Mouse (Mus musculus) spleen, postnatal 14 days (tissue): Measurements from ENCODE around the gene Syngr3.
"Not testable (repeated sequence)": the region's sequence is repeated elsewhere in the genome, so short reads cannot be mapped to it uniquely, and the experiment has no call there.

Experiments
- DNase-seq, 2 experiments: peaks; one replicate each; pipeline ENCODE4 v3.0.0; 2021 to 2022; ENCODE audit warnings: low spot score in 2 of 2

Syngr3 gene

GRCm38 (mm10) chr17:24719494-24720222 lies 29.9 kb upstream of the Syngr3 start:
- peak; percentile 94 to 96 for DNase-seq

- DNase-seq = not testable (repeated sequence)
Observed at GRCm38 (mm10) chr17:24718938-24719337, 29.2 kb upstream of the Syngr3 start.

DNA sequence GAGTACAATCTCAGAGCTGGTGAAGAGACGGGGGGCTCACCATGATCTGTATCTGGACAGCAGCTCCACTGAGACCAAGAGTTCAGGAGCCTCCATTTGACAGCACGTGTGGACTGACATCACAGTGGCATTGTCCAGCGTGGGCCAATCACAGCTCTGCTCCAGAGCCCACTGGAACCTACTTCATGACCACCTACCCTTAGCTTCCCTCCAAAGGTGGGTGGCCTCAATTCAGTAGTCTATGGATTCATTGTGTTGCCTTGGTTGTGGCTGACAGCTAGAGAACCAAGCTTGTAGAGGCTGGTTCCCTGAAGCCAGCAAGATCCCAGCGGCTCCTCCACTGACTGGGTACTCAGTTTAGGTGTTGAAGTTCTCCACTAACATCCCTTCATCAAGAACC lies 28.2 kb upstream of the Syngr3 start, which contains the start of the genes Rnf151 and Rps2:
TSS of gene Rnf151 (minus strand) at position 121 of the 400 bp plus-strand sequence.
TSS of gene Rps2 (plus strand) at position 174 of the 400 bp plus-strand sequence.
- DNase-seq = no peak

- no peak for DNase-seq
Observed at GRCm38 (mm10) chr17:24716166-24716682, 26.5 kb upstream of the Syngr3 start.

DNA sequence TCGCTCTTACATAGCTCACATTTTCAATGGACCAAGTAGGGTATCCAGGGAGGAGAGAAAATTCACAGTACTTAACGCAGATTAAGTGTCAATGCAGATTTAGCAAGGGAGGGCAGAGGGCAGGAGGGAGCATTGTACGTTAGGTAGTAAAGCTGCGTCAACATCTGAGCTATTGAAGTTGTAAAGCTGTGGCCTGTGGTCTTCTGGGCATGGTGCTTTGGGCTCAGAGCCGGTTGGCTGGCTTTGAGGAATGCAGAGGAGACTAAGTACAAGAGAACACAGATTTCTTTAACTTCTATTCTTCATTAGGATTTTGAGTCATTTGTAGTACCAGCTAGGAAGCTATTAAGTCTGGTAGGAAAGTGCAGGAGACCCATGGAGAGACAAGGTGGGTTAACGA lies 25.8 kb upstream of the Syngr3 start:
- DNase-seq = no peak

DNA sequence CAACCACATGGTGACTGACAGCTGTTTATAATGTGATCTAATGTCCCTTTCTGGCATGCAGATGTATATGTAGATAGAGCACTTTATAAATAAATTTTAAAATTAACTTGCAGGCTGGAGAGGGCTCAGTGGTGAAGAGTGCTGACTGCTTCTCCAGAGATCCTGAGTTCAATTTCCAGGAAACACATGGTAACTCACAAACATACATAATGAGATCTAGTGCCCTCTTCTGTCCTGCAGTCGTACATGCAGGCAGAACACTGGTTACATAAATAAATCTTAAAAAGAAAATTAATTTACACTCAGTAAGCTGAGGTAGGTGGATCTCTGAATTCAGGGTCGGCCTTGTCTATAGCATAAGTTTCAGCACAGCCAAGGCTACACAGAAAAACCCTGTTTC lies 18.9 kb upstream of the Syngr3 start:
- no peak for DNase-seq

GRCm38 (mm10) chr17:24707801-24708425 lies 18.2 kb upstream of the Syngr3 start:
- no peak for DNase-seq

DNA sequence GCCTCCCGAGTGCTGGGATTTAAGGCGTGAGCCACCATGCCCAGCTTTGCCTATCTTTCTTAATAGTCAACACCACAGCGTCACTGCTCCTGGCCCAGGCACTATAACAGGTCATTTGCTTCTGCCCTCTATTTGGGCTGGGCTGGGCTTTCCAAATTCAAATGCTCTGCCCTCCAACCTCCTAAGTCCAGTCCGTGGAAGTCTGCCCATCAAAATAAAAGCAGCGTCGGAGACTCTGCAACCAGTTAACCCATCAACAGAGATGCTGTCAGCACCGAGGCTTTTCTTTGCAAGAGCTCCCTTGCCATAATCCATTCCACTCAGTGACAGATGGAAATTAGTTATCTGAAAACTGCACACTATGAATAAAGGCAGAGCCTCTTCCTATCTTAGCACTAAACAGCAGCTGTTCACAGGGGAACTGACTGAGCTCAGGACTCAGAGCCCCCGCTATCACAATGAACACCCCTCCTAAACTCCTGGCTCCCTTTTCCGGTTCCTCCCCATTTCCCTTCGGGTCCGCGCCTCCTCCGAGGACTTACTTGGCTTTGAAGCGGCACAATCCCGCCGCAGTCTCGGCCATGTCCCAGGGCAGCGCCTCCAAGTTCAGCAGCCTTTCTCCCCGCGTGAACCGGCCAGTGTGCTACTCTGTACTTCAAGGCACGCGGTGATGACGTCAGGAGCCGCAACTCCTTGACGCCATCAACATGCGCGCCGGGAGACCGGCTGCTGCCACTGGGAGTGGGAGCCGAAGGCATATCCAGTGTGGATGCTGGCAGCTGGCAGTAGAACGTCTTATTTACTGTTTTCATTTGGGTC lies 17.4 kb upstream of the Syngr3 start, which contains the start of gene Tbl3:
TSS of gene Tbl3 (minus strand) at position 679 of the 819 bp plus-strand sequence.
- DNase-seq = peak; percentile 78 to 92

DNA sequence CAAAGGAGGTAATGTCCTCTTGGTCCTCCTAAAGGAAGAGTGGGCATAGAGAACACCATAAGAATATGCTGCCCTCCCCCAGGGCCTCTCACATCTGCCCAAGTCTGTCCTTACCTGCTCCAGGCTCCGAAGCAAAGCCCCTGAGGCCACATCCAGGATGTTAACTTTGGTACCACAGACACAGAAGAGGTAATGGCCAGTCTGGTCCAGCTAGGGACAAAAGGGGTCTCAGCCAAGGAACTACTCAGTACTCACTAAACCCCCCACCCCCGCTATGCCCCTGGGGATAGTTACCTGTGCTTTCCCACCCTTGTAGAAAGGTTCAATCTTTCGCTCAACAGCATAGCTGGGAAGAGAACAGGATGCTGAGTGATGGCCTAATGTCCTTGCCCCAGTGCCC lies 16.1 kb upstream of the Syngr3 start:
- DNase-seq = no peak

DNA sequence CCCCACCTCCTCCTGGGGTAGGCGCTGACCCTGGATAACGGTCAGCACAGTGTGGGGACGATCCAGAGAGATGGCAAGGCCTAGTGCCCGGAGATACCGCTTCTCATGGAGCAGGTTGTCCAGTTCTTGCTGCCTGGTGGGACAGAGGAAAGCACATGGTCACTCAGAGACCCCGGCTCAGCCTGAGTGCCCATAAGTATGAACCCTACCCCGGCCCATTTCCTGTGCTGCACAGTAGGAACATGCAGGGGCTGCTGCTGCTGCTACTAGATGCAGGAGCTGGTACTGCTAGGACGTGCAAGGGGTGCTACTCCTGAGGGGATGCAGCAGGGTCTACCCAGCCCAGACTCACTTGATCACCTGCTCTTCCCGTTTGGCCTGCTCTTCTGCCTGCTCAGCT lies 11.5 kb upstream of the Syngr3 start:
- DNase-seq = no peak

DNA sequence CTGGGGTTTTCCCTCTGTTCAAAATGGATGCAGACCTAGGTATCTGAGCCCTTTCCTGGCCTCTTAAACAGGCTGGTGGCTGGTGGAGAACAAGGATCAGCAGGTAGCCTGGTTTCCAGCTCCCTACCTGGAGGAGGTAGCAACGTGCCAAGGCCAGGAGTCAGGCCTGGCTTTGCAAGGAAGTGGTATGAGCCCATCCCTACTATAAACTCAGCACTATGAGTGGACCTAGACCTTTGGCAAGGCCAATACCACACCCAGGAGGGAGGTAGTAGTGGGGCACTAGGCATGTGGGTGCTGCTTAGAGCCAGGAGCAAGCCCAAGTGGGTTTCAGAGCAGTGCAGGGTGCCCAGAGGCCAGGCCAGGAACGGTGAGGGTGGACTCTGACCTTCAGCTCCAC lies 9.7 kb upstream of the Syngr3 start:
- DNase-seq = no peak

DNA sequence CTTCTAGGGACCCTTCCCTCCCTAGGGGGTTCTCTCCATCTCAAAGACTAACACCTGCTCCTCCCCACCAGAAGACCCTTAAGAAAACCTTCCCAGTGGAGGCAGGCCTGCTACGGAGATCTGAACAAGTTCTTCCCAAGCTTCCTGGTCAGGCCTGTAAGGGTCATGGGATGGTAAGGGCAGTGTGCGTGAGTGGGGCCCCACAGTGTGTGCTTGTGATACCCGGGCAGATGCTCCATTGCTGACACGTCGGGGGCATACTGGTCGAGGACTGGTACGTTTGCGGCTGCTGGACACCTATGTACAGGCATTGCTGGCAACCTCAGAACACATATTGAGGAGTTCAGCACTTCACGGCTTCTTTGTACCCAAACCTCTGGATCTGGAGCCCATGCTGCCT lies 9.0 kb upstream of the Syngr3 start:
- no peak for DNase-seq

- DNase-seq = no peak
Observed at GRCm38 (mm10) chr17:24697985-24698384, 8.2 kb upstream of the Syngr3 start.

GRCm38 (mm10) chr17:24696011-24696697 lies 6.4 kb upstream of the Syngr3 start, which contains the start of the genes Gfer and Noxo1:
Gene Gfer, minus strand, starts transcription at chr17:24696156.
Gene Noxo1, plus strand, starts transcription at chr17:24696234.
- peak; percentile 77 to 84 for DNase-seq

GRCm38 (mm10) chr17:24695326-24696010 lies 5.7 kb upstream of the Syngr3 start:
- DNase-seq = no peak

- no peak for DNase-seq
Observed at GRCm38 (mm10) chr17:24692385-24692784, 2.6 kb upstream of the Syngr3 start.

DNA sequence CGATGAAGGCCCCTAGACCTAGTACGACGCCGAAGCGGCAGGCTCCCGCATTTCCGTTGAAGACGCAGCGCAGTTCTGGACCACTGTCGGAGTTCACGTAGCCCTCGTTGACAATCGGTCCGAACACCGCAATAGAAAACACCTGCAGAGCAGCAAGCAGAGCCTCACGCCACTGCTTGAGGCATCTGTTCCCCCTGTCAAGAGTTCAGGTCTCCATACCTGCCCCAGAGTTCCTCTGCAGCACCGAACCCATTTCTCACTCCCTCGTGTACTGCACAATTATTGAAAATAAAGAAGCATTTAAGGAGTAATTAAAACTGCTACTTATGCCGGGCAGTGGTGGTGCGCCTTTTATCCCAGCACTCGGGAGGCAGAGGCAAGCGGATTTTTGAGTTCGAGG lies 2.2 kb downstream of the Syngr3 start:
- no peak for DNase-seq

- DNase-seq = peak; percentile 34 to 41
Observed at GRCm38 (mm10) chr17:24687146-24687595, 2.6 kb downstream of the Syngr3 start.

- peak in 1 of 2 experiments; percentile 55 for DNase-seq
Observed at GRCm38 (mm10) chr17:24686514-24686913, 3.2 kb downstream of the Syngr3 start.

DNA sequence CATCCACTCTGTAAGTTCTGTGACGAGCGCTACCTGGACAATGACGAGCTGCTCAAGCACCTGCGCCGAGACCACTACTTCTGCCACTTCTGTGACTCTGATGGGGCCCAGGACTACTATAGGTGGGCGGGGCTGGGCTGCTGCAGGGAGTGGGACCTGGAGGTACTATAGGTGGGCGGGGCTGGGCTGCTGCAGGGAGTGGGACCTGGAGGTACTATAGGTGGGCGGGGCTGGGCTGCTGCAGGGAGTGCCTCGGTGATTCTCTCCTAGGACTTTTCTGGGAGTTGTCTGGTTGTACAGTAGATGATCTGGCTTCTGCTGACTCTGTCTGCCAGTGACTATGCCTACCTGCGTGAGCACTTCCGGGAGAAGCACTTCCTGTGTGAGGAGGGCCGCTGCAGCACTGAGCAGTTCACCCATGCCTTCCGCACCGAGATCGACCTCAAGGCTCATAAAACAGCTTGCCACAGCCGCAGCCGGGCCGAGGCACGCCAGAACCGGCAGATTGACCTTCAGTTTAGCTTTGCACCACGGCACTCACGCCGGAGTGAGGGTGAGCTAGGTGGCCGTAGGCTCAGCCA lies 12.2 kb downstream of the Syngr3 start:
- DNase-seq = no peak
